Mouse (Mus musculus) ES-E14 (cell line): Measurements from ENCODE around the gene Map4k3. TPM values are rescaled to one million over a fixed set of nuclear protein-coding genes. Genes with fewer than 3 reads are reported as not detected.

Experiments
- DNase-seq: peaks from one replicate; pipeline ENCODE4 v3.0.0-alpha.2; 2013; ENCODE audit warnings: low read depth, low spot score
- H3K27ac ChIP-seq: 2 replicates; pipeline ENCODE4 v1.5.1; 2012; ENCODE audit warnings: low read depth, mild to moderate bottlenecking, low read length, moderate library complexity, mixed read lengths; ENCODE audit not compliant: poor library complexity, insufficient read depth, severe bottlenecking
- H3K36me3 ChIP-seq: 2 replicates; pipeline ENCODE4 v1.6.1; 2012; ENCODE audit warnings: mild to moderate bottlenecking, low read length, moderate library complexity, mixed read lengths; ENCODE audit not compliant: control insufficient read depth, poor library complexity, insufficient read depth, severe bottlenecking
- H3K4me1 ChIP-seq, 2 experiments: fragments of 150-350 bp in 1 of 2; sonication (generic) in 1 of 2; 2 replicates each; pipeline ENCODE4 v1.6.1; 2012; ENCODE audit warnings: low read length in 2 of 2, mild to moderate bottlenecking in 1 of 2, mixed read lengths in 1 of 2; ENCODE audit not compliant: control insufficient read depth in 2 of 2, insufficient read depth in 2 of 2, poor library complexity in 1 of 2
- H3K4me3 ChIP-seq, 2 experiments: fragments of 150-350 bp in 1 of 2; sonication (generic) in 1 of 2; 2 replicates each; pipeline ENCODE4 v1.5.1; 2012; ENCODE audit warnings: low read length in 2 of 2, low read depth in 1 of 2, mild to moderate bottlenecking in 1 of 2, mixed read lengths in 1 of 2; ENCODE audit not compliant: insufficient read depth in 1 of 2, poor library complexity in 1 of 2, severe bottlenecking in 1 of 2
- H3K9ac ChIP-seq: 2 replicates; pipeline ENCODE4 v1.6.1; 2012; ENCODE audit warnings: low read depth, mild to moderate bottlenecking, low read length, mixed read lengths; ENCODE audit not compliant: poor library complexity, insufficient read depth, severe bottlenecking
- H3K9me3 ChIP-seq: fragments of 150-350 bp; sonication (generic); 2 replicates; pipeline ENCODE4 v1.6.1; 2012; ENCODE audit warnings: low read depth, mild to moderate bottlenecking, low read length; ENCODE audit not compliant: control insufficient read depth, insufficient read depth
- CHD2 ChIP-seq: IDR thresholded peaks from 2 replicates; pipeline ENCODE4 v1.6.1; 2014; ENCODE audit warnings: mild to moderate bottlenecking, low read depth, low read length, inconsistent platforms
- HCFC1 ChIP-seq: IDR thresholded peaks from 2 replicates; pipeline ENCODE4 v1.6.1; 2012; ENCODE audit warnings: low read length, inconsistent platforms, borderline replicate concordance; ENCODE audit not compliant: insufficient read depth
- MAFK ChIP-seq: IDR thresholded peaks from 2 replicates; pipeline ENCODE4 v1.6.1; 2014; ENCODE audit warnings: mild to moderate bottlenecking, low read depth, low read length, inconsistent platforms; ENCODE audit not compliant: insufficient read depth
- ZC3H11A ChIP-seq: IDR thresholded peaks from 2 replicates; pipeline ENCODE4 v1.6.1; 2012; ENCODE audit warnings: low read depth, mild to moderate bottlenecking, inconsistent platforms, low read length, borderline replicate concordance
- ZNF384 ChIP-seq: IDR thresholded peaks from 2 replicates; pipeline ENCODE4 v1.6.1; 2012; ENCODE audit warnings: low read depth, low read length, inconsistent platforms
- in situ Hi-C, 2 experiments: fragments of 600-800 bp; cut with MboI; formaldehyde crosslinking; loops; one replicate each; pipeline ENCODE4 v1.15.1; 2025; ENCODE audit warnings: low sequenced_read_pairs in 2 of 2, inconsistent platforms in 1 of 2; ENCODE audit not compliant: unreplicated experiment in 2 of 2
- total RNA-seq: library from RNA; depleted of rRNA; stranded (reverse); fragments of 300-350 nt; gene quantifications from 2 replicates; pipeline ENCODE4 v1.2.3, GENCODE M21; 2012

The Map4k3 gene
- total RNA-seq, 1 experiment: 22.3 TPM

DNA sequence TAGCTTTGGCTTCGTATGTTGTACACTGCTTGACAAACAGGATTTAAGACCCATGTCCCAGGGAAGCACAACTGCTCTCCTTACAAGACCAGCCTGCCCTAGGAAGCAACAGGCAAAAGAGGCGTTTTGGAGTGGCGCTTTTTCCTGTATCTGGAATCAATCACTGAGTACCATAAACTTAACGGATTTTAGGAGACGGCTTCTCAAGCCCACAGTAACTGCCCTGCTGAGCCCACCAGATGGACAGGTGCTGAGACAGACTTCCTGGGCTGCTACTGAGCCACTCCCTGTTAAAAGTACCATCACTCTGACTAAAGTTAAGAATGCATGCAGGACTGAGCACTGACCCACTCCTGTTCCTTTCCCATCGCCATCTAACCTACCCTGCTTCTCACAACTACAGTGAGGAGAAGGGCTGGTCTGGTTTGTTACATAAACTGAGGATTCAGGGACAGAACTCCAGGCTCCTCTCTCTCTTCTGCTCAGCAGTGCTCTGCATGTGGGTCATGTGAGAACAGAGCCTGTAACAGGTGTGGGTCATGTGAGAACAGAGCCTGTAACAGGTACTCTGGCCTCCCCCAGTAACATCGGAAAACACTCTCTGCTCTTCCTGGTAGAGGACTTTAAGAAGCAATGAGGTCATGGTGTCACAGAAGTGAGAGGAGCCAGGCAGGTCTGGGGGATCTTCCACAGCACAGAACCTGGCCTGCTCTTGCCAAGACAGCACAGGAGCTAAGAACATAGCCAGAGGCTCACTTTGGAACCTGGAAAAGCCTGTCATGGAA, 65.3 kb downstream of the Map4k3 start:
- TF ChIP-seq MAFK: no peak
- no peak for TF ChIP-seq CHD2
- no peak for TF ChIP-seq ZC3H11A
- no peak for TF ChIP-seq ZNF384
- TF ChIP-seq HCFC1: no peak
- H3K9ac ChIP-seq: no peak overlapping the region
- no peaks in the 10 kb centered on the region for H3K9me3 ChIP-seq
- no peak overlapping the region for H3K4me3 ChIP-seq
- no peak for DNase-seq
- H3K4me1 ChIP-seq: peaks cover 15% of the 10 kb centered on the region in 2 experiments
- H3K36me3 ChIP-seq: no peaks in the 10 kb centered on the region
- in situ Hi-C loops: no loop called here
- peak overlapping the region; percentile 45; the same call in 1 of the 2 replicates for H3K27ac ChIP-seq

DNA sequence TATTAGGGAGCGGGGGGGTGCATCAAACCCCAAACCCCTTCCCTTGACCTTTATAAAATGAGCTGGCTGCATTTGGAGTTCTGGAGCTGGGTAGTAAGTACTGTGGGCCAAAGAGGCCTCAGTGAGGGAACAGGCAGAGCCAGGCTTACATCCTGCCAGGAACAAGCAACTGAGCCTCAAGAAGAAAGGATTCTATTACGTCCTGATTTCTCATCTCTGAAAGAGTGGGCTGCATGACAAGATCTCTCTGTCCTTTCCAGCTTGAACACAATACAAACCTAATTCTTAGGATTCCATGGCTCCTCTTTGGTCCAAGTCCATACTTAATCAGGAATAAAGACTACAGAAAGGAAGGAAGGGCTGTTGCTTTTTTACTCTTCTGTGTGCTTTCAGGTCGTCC, 66.4 kb downstream of the Map4k3 start:
- Histone ChIP-seq H3K4me3 (no peak overlapping the region), H3K9ac (no peak overlapping the region), H3K27ac (no peak overlapping the region), H3K36me3 (no peaks in the 10 kb centered on the region), H3K4me1 (peaks cover 11 to 15% of the 10 kb centered on the region in 2 experiments), H3K9me3 (no peaks in the 10 kb centered on the region)
- in situ Hi-C loops: no loop called here
- TF ChIP-seq MAFK (no peak), ZC3H11A (no peak), ZNF384 (no peak), HCFC1 (no peak), CHD2 (no peak)
- DNase-seq: no peak

DNA sequence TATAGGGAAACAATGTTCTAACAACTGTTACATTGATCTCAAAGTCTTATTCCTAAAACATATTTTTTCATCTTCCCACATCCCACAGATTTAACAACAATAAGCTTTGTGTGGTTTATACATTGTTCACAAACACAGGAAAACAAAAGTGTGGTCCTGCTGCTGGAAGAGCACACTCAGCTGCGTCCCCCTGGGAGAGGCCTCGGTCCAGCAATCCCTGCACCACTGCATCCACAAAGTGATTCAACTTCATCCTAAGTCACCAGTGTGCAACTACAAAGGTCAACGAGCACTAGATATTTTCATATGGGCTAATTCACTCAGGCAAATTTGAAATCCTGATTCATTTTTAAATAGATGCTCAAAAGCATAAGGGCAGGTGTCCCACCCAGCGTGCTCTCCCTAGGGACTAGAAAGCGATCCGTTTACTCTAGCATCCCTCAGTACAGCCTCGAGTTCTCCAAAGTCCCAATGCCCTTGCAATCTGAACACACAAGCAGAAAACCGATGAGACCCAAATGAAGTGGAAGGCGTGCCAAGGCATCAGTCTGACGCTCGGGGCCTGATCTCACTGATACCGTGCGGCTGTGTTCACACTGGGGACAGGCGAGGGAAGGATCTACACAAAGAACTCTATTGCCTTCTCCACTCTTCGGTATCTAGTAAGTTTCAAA, 67.4 kb downstream of the Map4k3 start:
- H3K36me3 ChIP-seq: no peaks in the 10 kb centered on the region
- H3K4me3 ChIP-seq: no peak overlapping the region
- no peaks in the 10 kb centered on the region for H3K9me3 ChIP-seq
- DNase-seq: no peak
- H3K4me1 ChIP-seq: peaks cover 11 to 15% of the 10 kb centered on the region in 2 experiments
- H3K27ac ChIP-seq: no peak overlapping the region
- no peak overlapping the region for H3K9ac ChIP-seq
- in situ Hi-C loops: no loop called here
- TF ChIP-seq ZNF384 (no peak), HCFC1 (no peak), CHD2 (no peak), MAFK (no peak), ZC3H11A (no peak)

DNA sequence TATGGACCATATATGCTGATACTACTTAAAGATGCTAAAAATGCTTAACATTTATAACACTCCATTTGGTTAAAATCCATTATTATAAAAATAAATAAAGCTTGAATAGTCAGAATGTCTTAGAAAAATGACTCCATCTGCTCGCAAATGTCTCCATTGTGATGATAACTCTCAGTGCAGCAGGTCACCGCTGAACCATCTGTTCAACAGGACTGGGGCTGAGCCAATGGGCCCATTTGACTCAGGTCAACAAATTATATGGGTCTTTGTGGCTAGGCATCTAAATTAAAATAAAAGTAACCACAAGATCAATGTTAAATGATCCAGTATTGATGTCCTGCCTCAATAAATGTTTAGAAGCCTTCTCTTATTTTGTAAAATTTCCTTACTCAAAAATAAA, 68.1 kb downstream of the Map4k3 start:
- H3K9ac ChIP-seq: no peak overlapping the region
- TF ChIP-seq HCFC1 (no peak), ZC3H11A (no peak), CHD2 (no peak), MAFK (no peak), ZNF384 (no peak)
- H3K9me3 ChIP-seq: no peaks in the 10 kb centered on the region
- peaks cover 11 to 15% of the 10 kb centered on the region in 2 experiments for H3K4me1 ChIP-seq
- H3K36me3 ChIP-seq: 0 out of 2 replicates have a peak, but pooled peaks cover 2% of the 10 kb centered on the region
- no peak overlapping the region for H3K27ac ChIP-seq
- in situ Hi-C loops: no loop called here
- no peak overlapping the region for H3K4me3 ChIP-seq
- no peak for DNase-seq
